Mouse (Mus musculus) embryonic facial prominence, embryonic 15.5 days (tissue): ENCODE data around the gene Pdzd2. TPM values are rescaled to one million over a fixed set of nuclear protein-coding genes. Genes with fewer than 3 reads are reported as not detected.
A peak's percentile ranks its signal among the peaks of the same experiment; 100 is the strongest.

ENCODE experiments used
- ATAC-seq: fragments of 200-750 bp; cut with Nextera tagmentation; 2 replicates; pipeline ENCODE4 v1.8.0; 2017; ENCODE audit warnings: low read depth, moderate TSS enrichment; ENCODE audit not compliant: insufficient number of reproducible peaks, low FRiP score, low TSS enrichment
- H3K27ac ChIP-seq: fragments of 300-500 bp; sonication (generic); replicated peaks from 2 replicates; pipeline ENCODE4 v1.5.1; 2015; ENCODE audit warnings: mild to moderate bottlenecking, inconsistent platforms
- H3K27me3 ChIP-seq: fragments of 300-500 bp; sonication (generic); 2 replicates; pipeline ENCODE4 v1.6.1; 2015; ENCODE audit warnings: inconsistent platforms
- H3K36me3 ChIP-seq: fragments of 300-500 bp; sonication (generic); 2 replicates; pipeline ENCODE4 v1.6.1; 2015; ENCODE audit warnings: mild to moderate bottlenecking, inconsistent platforms
- H3K4me1 ChIP-seq: fragments of 300-500 bp; sonication (generic); 2 replicates; pipeline ENCODE4 v1.6.1; 2015; ENCODE audit warnings: inconsistent platforms
- H3K4me2 ChIP-seq: fragments of 300-500 bp; sonication (generic); replicated peaks from 2 replicates; pipeline ENCODE4 v1.6.1; 2015; ENCODE audit warnings: mild to moderate bottlenecking, inconsistent platforms
- H3K4me3 ChIP-seq: fragments of 300-500 bp; sonication (generic); replicated peaks from 2 replicates; pipeline ENCODE4 v1.5.1; 2015; ENCODE audit warnings: mild to moderate bottlenecking, inconsistent platforms
- H3K9ac ChIP-seq: fragments of 300-500 bp; sonication (generic); 2 replicates; pipeline ENCODE4 v1.6.1; 2015; ENCODE audit warnings: inconsistent platforms
- H3K9me3 ChIP-seq: fragments of 300-500 bp; sonication (generic); replicated peaks from 2 replicates; pipeline ENCODE4 v1.6.1; 2016; ENCODE audit warnings: inconsistent platforms
- WGBS: fragments of 180-500 bp; shearing (Covaris S2); methylation state at CpG from one replicate; pipeline ENCODE4 v1.1.7; 2015; 5-methylcytosine and 5-hydroxymethylcytosine counted together
- polyA plus RNA-seq: library from polyadenylated mRNA; unstranded; fragments of >200 nt; fragmentation: Nextera tagmentation; extraction: Ambion mirVana; gene quantifications from 2 replicates; pipeline ENCODE4 v1.2.1, GENCODE M21; 2015

Pdzd2 gene
- polyA plus RNA-seq, 1 experiment from 2014 or later, result 43.7 TPM

DNA sequence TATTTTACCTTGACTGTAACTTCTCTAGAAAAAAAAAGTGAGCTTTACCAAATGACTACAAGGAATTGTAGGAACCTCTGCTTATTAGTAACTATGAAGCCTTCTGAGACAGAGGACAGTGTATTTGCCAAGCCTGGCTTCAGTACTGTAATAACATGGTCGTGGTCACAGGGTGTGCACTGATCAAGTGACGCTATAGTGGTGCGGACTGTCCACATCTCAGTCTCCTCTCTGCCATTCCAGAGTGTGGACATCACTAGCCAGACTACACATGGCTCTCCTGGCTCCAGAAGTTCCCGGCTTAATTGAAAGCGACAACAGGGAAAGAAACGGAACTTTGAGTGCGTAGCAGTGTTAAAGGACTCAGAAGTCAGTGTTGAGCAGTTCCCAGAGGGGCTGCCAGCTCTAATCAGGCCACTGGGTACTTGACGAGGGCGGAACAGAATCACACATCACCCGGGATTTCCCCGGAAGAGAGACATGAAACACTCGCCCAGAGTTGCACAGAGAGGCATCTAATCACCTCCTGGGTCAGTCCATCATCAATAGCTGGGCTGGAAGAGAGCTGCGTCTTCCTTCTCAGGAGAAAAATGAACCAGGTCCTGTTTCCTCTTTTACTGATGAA lies 237.7 kb downstream of the Pdzd2 start:
- ATAC-seq, result no peak
- no peak overlapping the region for H3K4me2 ChIP-seq
- H3K4me1 ChIP-seq, result no peaks in the 10 kb centered on the region; the same call in 1 of the 2 replicates
- H3K4me3 ChIP-seq, result no peak overlapping the region
- H3K9ac ChIP-seq, result no peak overlapping the region
- no peak overlapping the region for H3K27ac ChIP-seq
- no peaks in the 10 kb centered on the region for H3K27me3 ChIP-seq
- 44% methylated on average over 13 of the region's 13 CpGs for WGBS
- no peaks in the 10 kb centered on the region for H3K36me3 ChIP-seq
- no peaks in the 10 kb centered on the region for H3K9me3 ChIP-seq

DNA sequence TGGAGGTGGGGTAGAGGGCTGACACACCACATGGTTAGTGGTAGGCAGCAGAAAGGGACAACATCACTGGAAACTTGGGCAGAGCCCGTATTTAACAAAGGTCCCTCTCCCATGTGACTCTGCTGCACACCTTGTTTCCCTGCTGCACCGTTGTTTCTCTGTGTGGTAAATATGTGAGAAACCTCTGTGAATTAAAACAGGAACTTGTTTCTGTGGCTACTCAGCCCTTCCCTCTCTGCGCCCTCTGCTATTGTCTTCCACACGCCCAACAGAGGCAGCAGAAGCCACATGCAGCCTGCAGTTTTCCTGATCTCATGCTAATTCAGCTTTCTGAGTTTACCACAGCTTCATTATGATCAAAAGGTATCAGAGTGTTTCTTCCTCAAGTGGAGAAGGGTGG lies 239.1 kb downstream of the Pdzd2 start:
- Histone ChIP-seq H3K9me3 (no peaks in the 10 kb centered on the region), H3K27ac (no peak overlapping the region), H3K9ac (no peak overlapping the region), H3K4me1 (peaks cover 3% of the 10 kb centered on the region), H3K27me3 (no peaks in the 10 kb centered on the region), H3K4me2 (no peak overlapping the region), H3K4me3 (no peak overlapping the region), H3K36me3 (no peaks in the 10 kb centered on the region)
- WGBS, result 73% methylated on average over 4 of the region's 4 CpGs
- no peak for ATAC-seq

DNA sequence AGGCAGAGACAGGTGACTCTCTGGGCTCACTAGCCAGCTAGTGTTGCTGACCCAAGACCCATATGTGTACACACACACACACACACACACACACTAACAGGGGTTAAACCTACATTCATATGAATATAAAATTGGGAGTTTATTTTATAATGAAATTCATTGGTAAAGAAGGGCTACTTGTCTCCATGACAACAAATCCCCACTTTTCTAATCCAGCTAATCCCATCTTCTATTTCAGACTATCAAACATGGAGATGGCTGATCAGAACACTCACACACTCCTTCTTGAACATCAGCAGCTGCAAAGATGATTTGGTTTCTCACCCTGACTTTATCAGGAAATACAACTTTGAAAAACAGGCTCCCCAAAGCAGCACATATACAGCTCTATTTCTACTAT lies 245.6 kb downstream of the Pdzd2 start:
- Histone ChIP-seq H3K27ac (0 out of 2 replicates have a peak overlapping the region, but pooled peaks have one; percentile 70), H3K9me3 (no peaks in the 10 kb centered on the region), H3K4me3 (no peak overlapping the region), H3K9ac (no peak overlapping the region), H3K27me3 (no peaks in the 10 kb centered on the region), H3K36me3 (no peaks in the 10 kb centered on the region), H3K4me1 (peaks cover 15% of the 10 kb centered on the region), H3K4me2 (no peak overlapping the region)
- ATAC-seq, result no peak

DNA sequence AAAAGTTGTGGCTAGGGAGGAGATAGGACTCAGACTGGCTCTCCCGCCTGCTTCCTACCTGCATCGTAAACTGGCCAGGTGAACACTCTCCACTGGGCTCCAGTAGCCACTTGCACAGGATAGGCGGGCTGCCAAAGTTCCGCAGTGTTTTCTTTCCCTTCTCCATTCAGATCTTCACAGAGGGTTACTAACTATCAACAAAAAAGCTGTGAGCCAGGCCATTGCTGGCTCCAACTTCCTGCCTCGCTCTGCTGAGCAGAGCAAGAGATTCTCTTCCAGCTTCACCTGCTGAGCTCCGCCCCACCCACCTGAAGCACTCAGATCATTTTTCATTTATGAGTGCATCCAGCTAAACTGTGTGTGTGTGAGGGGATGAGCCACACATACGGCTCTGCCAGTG lies 246.5 kb downstream of the Pdzd2 start:
- Histone ChIP-seq H3K9me3 (no peaks in the 10 kb centered on the region), H3K4me1 (peaks cover 15% of the 10 kb centered on the region), H3K4me3 (no peak overlapping the region), H3K27ac (peak overlapping the region; percentile 70), H3K36me3 (no peaks in the 10 kb centered on the region), H3K9ac (no peak overlapping the region), H3K27me3 (no peaks in the 10 kb centered on the region), H3K4me2 (peak overlapping the region; percentile 2; the same call in 1 of the 2 replicates)
- 0 out of 2 replicates have a peak, but pooled peaks have one; percentile 12 for ATAC-seq
- 52% methylated on average over 7 of the region's 7 CpGs for WGBS

DNA sequence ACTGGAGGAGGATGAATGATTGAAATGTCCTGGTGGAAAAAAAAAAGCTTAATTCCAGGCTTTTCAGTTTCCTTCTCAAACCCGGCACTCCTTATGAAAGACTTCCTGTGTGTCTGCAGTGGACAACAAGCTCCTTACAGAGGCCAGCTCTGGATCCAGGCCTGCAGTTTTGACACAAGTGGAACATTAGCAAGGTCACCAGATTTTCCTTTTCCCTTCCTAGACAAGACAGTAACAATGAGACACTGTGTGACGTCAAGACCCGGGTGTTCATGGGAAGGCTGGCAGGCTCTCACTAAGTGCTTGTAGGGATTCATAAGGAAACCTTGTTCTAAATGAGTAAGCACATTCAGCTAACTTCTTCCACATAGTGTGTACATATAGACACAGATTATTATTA lies 248.8 kb downstream of the Pdzd2 start:
- peaks cover 15% of the 10 kb centered on the region for H3K4me1 ChIP-seq
- 13% methylated on average over 3 of the region's 3 CpGs for WGBS
- no peaks in the 10 kb centered on the region for H3K36me3 ChIP-seq
- no peaks in the 10 kb centered on the region for H3K9me3 ChIP-seq
- peak; percentile 35; the same call in 1 of the 2 replicates for ATAC-seq
- no peak overlapping the region for H3K9ac ChIP-seq
- no peak overlapping the region for H3K4me2 ChIP-seq
- no peaks in the 10 kb centered on the region for H3K27me3 ChIP-seq
- H3K27ac ChIP-seq, result peak overlapping the region; percentile 79
- H3K4me3 ChIP-seq, result no peak overlapping the region

DNA sequence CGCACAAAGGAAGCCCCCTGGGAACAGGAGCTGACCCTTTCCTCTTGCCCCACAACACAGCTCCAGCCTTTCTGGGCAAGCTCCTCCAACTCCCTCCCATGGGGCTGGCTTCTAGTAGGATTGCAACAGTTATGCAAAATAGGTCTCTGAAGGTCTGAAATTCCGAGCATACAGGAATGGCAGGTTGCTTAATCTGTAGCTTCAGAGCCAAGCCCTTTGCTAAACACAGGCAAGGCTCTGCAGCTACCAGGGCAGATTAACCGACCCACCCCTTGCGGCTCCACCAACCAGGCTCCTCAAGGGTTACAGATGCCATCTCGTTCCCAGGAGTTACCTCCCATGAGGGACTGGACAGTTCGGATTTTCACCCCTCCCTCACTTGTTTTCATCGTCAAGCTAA lies 249.2 kb downstream of the Pdzd2 start:
- Histone ChIP-seq H3K27me3 (no peaks in the 10 kb centered on the region), H3K4me3 (no peak overlapping the region), H3K36me3 (no peaks in the 10 kb centered on the region), H3K4me1 (peaks cover 12% of the 10 kb centered on the region), H3K9me3 (no peaks in the 10 kb centered on the region), H3K27ac (peak overlapping the region; percentile 79), H3K9ac (no peak overlapping the region), H3K4me2 (no peak overlapping the region)
- peak; percentile 45; the same call in 1 of the 2 replicates for ATAC-seq
- 10% methylated on average over 7 of the region's 7 CpGs for WGBS

DNA sequence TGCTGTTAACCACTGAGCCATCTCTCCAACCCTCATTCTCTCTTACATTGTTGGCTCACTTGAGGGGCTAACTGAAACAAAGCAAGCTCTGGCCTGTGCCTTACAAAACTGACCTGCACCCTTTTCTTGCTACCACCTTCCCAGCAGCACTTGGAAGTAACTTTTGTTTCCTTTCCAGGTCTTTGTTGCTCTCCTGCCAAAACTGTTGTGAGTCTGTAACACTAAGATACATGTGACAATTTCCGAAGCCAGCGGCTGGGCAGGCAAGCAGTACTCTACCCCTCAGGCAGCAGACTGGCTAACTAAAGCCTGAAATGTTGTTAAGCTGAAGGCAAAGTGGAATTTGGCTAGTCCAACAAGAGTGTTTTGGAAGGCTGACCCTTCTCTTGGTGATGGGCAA lies 251.4 kb downstream of the Pdzd2 start:
- 88% methylated on average over 2 of the region's 2 CpGs for WGBS
- Histone ChIP-seq H3K27ac (no peak overlapping the region), H3K4me2 (no peak overlapping the region), H3K9ac (no peak overlapping the region), H3K4me1 (peaks cover 9% of the 10 kb centered on the region), H3K27me3 (no peaks in the 10 kb centered on the region), H3K36me3 (no peaks in the 10 kb centered on the region), H3K4me3 (no peak overlapping the region), H3K9me3 (no peaks in the 10 kb centered on the region)
- ATAC-seq, result no peak

DNA sequence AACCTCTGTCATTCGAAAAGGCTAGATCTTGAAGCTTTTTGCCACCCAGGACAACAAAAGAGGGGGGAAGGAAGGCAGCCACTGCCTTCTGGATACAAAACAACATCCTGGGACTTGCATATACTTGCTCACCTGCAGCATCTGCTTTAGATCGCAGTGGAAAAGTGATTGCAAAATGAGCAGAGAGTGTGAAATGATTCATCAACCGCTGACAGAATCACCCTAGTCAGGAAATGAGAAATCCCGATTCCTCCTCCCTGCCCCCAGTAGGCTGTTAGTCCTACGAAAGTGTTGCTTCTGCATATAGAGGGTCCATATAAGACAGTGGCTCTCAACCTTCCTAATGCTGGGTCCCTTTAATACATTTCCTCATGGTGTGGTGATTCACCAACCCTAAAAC lies 258.5 kb downstream of the Pdzd2 start:
- Histone ChIP-seq H3K27ac (peak overlapping the region; percentile 12; the same call in 1 of the 2 replicates), H3K36me3 (no peaks in the 10 kb centered on the region), H3K9me3 (no peaks in the 10 kb centered on the region), H3K4me2 (no peak overlapping the region), H3K4me1 (peaks cover 25% of the 10 kb centered on the region), H3K9ac (no peak overlapping the region), H3K27me3 (no peaks in the 10 kb centered on the region), H3K4me3 (no peak overlapping the region)
- ATAC-seq, result no peak
- WGBS, result 46% methylated on average over 5 of the region's 5 CpGs

DNA sequence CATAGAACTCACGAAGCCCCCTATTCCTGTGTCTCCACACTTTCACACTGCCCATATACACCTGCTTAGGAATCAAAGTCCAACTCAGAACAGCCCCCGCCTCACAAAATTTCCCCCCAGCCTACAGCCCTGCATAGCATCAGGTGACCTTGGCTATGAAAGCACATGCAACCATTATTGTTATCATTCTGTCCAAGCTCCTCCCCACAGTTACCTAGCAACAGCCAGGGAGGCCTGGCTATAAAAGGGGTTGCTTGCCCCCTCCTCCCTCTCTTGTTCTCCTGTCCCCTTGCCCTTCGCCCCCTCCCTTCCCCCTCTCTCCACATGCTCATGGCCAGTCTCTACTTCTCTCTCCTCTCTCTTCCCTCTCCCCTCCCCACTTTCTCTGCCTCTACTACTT lies 259.4 kb downstream of the Pdzd2 start:
- Histone ChIP-seq H3K4me3 (no peak overlapping the region), H3K36me3 (no peaks in the 10 kb centered on the region), H3K4me1 (peaks cover 25% of the 10 kb centered on the region), H3K4me2 (no peak overlapping the region), H3K9me3 (no peaks in the 10 kb centered on the region), H3K27me3 (no peaks in the 10 kb centered on the region), H3K27ac (0 out of 2 replicates have a peak overlapping the region, but pooled peaks have one; percentile 39), H3K9ac (no peak overlapping the region)
- ATAC-seq, result no peak
- 81% methylated on average over 3 of the region's 3 CpGs for WGBS

DNA sequence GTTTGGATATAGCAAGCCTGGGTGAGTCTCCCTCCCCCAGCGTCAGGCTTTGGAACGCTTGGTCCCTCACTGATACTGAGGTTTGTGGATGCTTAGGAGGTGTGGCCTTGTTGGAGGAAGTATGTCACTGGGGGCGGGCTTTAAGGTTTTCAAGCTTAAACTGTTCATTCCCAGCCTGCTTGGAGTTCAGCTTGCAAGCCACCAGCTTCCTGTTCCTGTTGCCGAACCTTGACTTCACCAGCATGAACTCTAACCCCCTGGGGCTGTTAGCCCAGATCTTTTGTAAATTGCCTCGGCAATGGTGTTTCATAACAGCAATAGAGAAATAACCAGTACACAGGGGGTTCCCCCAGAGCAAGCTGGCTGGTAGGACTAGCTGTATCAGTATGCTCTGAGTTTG lies 260.4 kb downstream of the Pdzd2 start:
- Histone ChIP-seq H3K27me3 (no peaks in the 10 kb centered on the region), H3K4me1 (peaks cover 25% of the 10 kb centered on the region), H3K4me2 (no peak overlapping the region), H3K9me3 (no peaks in the 10 kb centered on the region), H3K4me3 (no peak overlapping the region), H3K36me3 (no peaks in the 10 kb centered on the region), H3K27ac (no peak overlapping the region), H3K9ac (no peak overlapping the region)
- no peak for ATAC-seq
- 58% methylated on average over 5 of the region's 5 CpGs for WGBS

DNA sequence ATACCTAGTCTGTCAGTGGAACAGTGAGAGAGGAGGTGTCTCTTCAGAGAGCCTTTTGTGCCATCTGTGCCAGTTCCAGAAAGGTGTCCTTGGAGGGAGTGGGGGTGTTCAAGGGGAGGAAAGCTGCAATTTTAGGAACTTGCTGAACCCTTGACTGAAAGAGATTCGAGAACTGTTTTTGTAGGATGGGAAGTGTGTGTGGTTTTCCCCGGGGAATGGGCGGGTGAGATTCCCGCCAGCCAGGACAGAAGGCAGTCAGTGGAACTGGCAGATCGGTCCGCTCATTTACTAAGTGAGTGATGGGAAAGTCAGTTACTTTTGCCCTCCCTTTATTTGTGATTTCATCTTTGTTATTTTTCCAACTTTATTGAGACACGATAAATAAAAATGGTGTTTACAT lies 266.1 kb downstream of the Pdzd2 start:
- Histone ChIP-seq H3K36me3 (no peaks in the 10 kb centered on the region), H3K4me1 (peaks cover 9% of the 10 kb centered on the region; the same call in 1 of the 2 replicates), H3K9ac (no peak overlapping the region), H3K4me3 (no peak overlapping the region), H3K4me2 (no peak overlapping the region), H3K27ac (no peak overlapping the region), H3K27me3 (no peaks in the 10 kb centered on the region), H3K9me3 (no peaks in the 10 kb centered on the region)
- no peak for ATAC-seq
- WGBS, result 69% methylated on average over 7 of the region's 7 CpGs

DNA sequence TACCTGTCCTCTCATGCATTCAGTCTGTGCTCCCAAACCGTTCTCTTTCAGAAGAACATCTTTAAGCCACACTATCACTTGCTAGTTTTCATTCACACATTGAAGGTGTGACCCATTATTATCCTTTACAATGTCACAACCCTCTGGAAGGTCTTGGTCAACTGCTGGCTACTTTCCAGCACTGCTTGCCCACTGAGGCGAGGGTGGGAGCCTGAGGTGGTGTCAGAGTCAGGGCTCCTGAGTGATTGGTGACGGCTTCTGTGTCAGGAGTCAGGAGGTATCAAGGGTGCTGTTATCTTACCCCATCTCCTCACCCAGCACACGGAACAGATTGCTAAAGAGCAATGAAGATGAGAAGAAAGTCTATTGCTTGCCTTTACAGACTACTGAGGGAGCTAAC lies 267.1 kb downstream of the Pdzd2 start:
- Histone ChIP-seq H3K9ac (no peak overlapping the region), H3K9me3 (no peaks in the 10 kb centered on the region), H3K27ac (no peak overlapping the region), H3K36me3 (no peaks in the 10 kb centered on the region), H3K4me1 (peaks cover 9% of the 10 kb centered on the region; the same call in 1 of the 2 replicates), H3K4me3 (no peak overlapping the region), H3K27me3 (no peaks in the 10 kb centered on the region), H3K4me2 (no peak overlapping the region)
- ATAC-seq, result no peak
- WGBS, result 92% methylated on average over 4 of the region's 4 CpGs
